Mouse (Mus musculus) erythroblast, embryonic 14.5 days (primary cell): Measurements from ENCODE around the gene Cdk15. TPM values are rescaled to one million over a fixed set of nuclear protein-coding genes. Genes with fewer than 3 reads are reported as not detected.

Experiments used
- H3K27me3 ChIP-seq: 2 replicates; pipeline ENCODE4 v1.6.1; 2012; ENCODE audit warnings: inconsistent platforms; ENCODE audit not compliant: control insufficient read depth
- H3K36me3 ChIP-seq: 2 replicates; pipeline ENCODE4 v1.6.1; 2012; ENCODE audit warnings: mild to moderate bottlenecking, inconsistent platforms; ENCODE audit not compliant: control insufficient read depth
- H3K4me1 ChIP-seq: 2 replicates; pipeline ENCODE4 v1.6.1; 2012; ENCODE audit warnings: inconsistent platforms; ENCODE audit not compliant: control insufficient read depth
- H3K4me3 ChIP-seq: replicated peaks from 2 replicates; pipeline ENCODE3; 2012; ENCODE audit warnings: moderate library complexity, mild to moderate bottlenecking, inconsistent platforms
- H3K9me3 ChIP-seq: 2 replicates; pipeline ENCODE4 v1.6.1; 2012; ENCODE audit warnings: low read length, inconsistent platforms, mixed read lengths; ENCODE audit not compliant: control insufficient read depth
- GATA1 ChIP-seq: IDR thresholded peaks from 2 replicates; pipeline ENCODE4 v1.6.1; 2012; ENCODE audit warnings: low read length, inconsistent platforms, mixed read lengths
- TAL1 ChIP-seq: IDR thresholded peaks from 3 replicates; pipeline ENCODE4 v1.6.1; 2012; ENCODE audit warnings: low read length, inconsistent platforms, mixed read lengths
- polyA plus RNA-seq: library from polyadenylated mRNA; stranded (reverse); fragments of >175 nt; gene quantifications from 2 replicates; pipeline ENCODE4 v1.2.3, GENCODE M21; 2012

Cdk15 gene
- polyA plus RNA-seq, 1 experiment, result not detected

DNA sequence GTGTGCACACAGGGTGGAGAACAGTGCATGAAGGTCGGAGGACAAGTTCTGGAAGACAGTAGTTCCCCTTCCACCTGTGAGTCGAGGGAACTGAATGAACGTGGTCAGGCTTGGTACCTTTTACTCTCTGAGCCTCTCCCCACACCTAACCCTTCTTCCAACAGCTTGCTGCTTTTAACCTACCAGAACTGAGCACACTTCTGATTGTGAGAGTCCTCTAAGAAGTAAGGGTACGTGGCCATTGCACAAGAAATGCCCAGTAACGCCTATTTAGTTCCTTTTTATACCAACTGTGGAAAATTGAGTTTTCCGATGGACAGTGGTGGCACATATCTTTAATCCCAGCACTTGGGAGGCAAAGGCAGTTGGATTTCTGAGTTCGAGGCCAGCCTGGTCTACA, 28.2 kb upstream of the Cdk15 start:
- H3K4me1 ChIP-seq, result peaks cover 2% of the 10 kb centered on the region; the same call in 1 of the 2 replicates
- H3K4me3 ChIP-seq, result no peak overlapping the region
- H3K36me3 ChIP-seq, result peaks cover 11% of the 10 kb centered on the region
- TF ChIP-seq GATA1 (no peak), TAL1 (no peak)
- no peaks in the 10 kb centered on the region for H3K27me3 ChIP-seq
- no peaks in the 10 kb centered on the region for H3K9me3 ChIP-seq

DNA sequence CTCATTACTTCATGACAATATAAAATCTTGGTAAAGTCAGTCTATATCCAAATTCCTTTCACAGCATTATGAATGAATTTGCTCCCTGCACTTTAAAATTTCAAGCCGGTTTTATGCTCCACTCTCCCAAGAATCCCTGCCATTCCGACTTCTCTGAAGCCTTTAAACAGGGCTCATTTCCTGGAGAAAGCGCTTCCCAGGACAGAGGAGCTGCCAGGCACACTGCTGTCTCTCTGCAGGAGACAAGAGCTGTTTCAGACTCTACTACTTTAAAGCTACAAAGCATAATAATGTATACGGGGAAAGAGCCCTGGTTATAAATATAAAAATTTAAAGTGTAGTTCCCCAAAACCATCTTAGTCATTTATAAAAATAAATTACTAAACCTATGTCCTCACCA, 27.5 kb upstream of the Cdk15 start:
- TF ChIP-seq GATA1 (no peak), TAL1 (no peak)
- Histone ChIP-seq H3K9me3 (no peaks in the 10 kb centered on the region), H3K36me3 (peaks cover 10% of the 10 kb centered on the region), H3K27me3 (no peaks in the 10 kb centered on the region), H3K4me3 (no peak overlapping the region), H3K4me1 (peaks cover 2% of the 10 kb centered on the region; the same call in 1 of the 2 replicates)

DNA sequence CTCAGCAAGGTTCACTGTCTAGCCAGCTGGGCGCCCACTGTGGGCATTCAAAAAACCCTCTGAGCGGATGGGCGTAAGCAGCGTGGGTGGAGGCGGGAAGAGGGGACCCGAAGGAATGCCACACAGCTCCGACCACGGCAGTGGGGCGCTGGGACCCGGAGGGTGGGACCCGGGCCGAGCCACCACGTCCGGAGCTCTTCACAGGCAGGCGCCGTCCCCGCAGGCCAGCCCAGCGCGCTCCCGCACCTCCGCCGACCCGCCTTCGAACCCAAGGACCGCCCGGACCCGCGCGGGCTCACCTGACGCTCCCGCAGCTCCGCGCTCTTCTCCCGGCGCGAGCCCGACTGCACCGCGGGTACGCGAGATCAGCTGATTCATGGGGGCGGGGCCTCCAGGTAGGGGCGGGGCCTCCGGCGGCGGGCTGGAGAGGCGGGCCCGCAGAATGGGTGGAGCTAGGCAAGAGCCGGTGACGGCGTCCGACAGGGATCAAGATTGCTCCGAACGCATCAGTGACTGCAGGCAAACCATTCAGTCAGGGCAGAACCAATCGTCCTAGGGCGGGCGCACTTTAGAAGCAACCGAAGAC, 19.8 kb upstream of the Cdk15 start, which contains the start of gene Als2:
Als2 (minus strand) TSS at position 376 of the 586 bp plus-strand sequence.
- H3K36me3 ChIP-seq, result no peaks in the 10 kb centered on the region; the same call in 1 of the 2 replicates
- no peaks in the 10 kb centered on the region for H3K9me3 ChIP-seq
- peak within 1 kb of the TSS; percentile 92 for H3K4me3 ChIP-seq
- no peak for TF ChIP-seq GATA1
- no peak for TF ChIP-seq TAL1
- H3K4me1 ChIP-seq, result peaks cover 39% of the 10 kb centered on the region
- H3K27me3 ChIP-seq, result no peaks in the 10 kb centered on the region

DNA sequence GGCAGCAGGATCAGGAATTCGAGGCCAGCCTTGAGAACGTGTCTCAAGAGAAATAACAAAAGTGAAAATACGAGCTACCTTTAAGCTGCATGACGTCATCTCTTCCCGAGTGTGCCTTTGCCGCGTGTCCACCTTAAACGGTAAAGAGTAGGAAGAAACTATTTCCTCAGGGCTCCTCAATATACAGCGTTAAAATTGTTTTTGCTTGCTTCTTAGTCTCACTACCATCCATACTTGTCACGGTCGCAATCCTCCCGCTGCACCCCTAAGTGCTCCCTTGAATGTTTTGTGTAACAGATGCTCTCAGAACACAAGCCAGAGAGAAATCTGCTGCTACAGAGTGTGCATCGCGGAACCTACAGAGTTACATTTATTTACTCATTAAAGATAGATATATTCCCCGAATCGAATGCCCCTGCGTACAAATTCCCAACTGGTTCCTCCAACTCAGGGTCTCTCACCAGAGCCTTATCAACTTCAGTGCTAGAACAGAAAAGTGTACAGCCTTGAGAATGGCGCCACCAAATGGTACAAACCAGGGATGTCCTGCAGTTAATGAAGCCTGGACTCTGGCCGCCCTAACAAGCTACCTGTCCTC, 19.0 kb upstream of the Cdk15 start:
- Histone ChIP-seq H3K4me1 (peaks cover 39% of the 10 kb centered on the region), H3K36me3 (no peaks in the 10 kb centered on the region; the same call in 1 of the 2 replicates), H3K27me3 (no peaks in the 10 kb centered on the region), H3K4me3 (peak overlapping the region; percentile 92), H3K9me3 (no peaks in the 10 kb centered on the region)
- TF ChIP-seq TAL1 (no peak), GATA1 (no peak)

DNA sequence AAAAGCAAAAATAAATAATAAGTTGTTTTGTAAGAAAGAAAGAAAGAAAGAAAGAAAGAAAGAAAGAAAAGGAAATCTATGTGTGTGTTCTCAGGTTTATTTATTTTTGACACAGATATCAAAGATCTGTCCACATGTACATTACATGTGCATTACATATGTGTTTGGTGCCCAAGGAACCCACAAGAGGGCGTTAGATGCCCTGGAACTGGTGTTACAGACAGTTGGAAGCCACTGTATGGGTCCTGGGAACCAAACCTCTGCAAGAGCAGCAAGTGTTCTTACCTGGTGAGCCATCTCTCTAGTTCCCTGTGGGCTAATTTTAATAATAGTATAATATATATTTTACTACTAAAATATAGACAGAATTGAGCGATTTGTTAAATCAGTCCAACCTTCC, 12.9 kb upstream of the Cdk15 start:
- no peaks in the 10 kb centered on the region for H3K27me3 ChIP-seq
- H3K4me3 ChIP-seq, result no peak overlapping the region
- H3K9me3 ChIP-seq, result no peaks in the 10 kb centered on the region
- no peaks in the 10 kb centered on the region for H3K36me3 ChIP-seq
- TF ChIP-seq TAL1, result no peak
- TF ChIP-seq GATA1, result no peak
- peaks cover 9% of the 10 kb centered on the region for H3K4me1 ChIP-seq

DNA sequence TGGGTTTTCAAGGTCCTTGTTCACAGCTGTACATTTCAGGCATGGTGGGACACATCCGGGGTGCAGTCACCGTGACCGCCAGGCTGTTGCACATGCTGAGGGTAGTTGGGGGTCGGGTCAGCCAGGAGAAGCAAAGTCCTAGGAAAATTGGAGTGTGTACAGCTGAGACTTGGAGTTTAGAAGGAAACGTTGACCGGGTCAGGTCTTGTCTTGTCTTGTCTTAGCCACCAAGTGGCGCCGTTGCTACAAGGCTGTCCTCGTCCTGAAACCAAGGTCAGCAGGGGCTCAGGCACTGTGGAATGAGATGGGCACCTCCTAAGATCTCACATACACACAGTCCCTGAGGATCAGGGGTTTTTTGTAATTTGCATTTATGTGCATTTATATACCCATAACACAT, 9.1 kb upstream of the Cdk15 start:
- H3K4me1 ChIP-seq, result no peaks in the 10 kb centered on the region

DNA sequence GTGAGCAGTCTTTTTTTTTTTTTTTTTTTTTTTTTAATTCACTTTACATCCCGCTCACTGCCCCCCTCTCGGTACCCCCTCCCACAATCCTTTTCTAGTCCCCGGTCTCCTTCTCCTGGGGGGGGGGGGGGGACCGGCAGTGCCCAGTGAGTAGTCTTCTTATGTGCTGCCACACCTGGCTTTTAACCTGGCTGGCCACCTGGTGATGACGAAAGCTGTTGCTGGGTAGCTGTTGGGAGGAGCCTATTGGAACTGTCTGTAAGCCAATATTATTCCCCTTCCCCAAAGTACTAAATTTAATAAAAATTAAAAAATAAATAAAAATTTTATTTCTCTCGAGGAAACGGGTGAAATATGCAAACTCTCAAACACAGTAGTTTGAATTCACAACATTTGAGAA, 3.9 kb upstream of the Cdk15 start:
- TF ChIP-seq TAL1, result no peak
- TF ChIP-seq GATA1, result no peak
- H3K36me3 ChIP-seq, result no peaks in the 10 kb centered on the region
- H3K4me3 ChIP-seq, result no peak overlapping the region
- H3K4me1 ChIP-seq, result no peaks in the 10 kb centered on the region
- H3K9me3 ChIP-seq, result no peaks in the 10 kb centered on the region
- peaks cover 24% of the 10 kb centered on the region for H3K27me3 ChIP-seq

More for the DNA sequence above, 9.1 kb upstream of the Cdk15 start:
- Histone ChIP-seq H3K9me3 (no peaks in the 10 kb centered on the region), H3K27me3 (peaks cover 3% of the 10 kb centered on the region; the same call in 1 of the 2 replicates), H3K4me3 (no peak overlapping the region), H3K36me3 (no peaks in the 10 kb centered on the region)
- no peak for TF ChIP-seq GATA1
- no peak for TF ChIP-seq TAL1

DNA sequence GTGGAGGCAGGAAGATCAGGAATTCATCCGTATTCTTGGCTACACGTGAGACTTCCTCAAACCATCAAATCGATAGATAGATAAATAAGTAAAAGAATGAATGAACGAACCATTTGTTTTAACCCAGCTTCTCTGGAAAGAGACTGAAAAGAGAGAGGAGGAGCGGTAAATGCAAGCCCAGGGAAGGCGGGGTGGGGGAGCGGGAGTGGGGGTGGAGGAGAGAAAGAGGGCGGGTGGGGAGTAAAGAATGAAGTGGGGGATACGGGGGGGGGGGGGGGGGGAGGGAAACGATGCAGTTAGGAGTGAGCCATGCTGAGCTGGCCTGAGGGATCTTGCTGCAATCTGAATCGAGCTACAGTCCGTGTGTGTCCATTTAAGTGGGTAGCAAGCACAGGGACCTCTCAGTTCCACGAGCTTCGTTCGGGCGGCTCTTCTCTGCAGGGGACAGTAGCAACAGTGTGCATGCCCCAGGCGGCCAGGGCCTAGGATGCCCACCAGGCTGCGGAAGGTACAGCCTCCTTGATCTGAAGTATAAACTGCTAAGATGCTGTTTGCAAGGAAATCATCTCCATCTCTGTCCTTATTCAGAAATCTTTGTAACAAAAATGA, 3.3 kb upstream of the Cdk15 start:
- Histone ChIP-seq H3K4me1 (no peaks in the 10 kb centered on the region), H3K27me3 (peaks cover 26% of the 10 kb centered on the region), H3K4me3 (no peak overlapping the region), H3K9me3 (no peaks in the 10 kb centered on the region), H3K36me3 (no peaks in the 10 kb centered on the region)
- no peak for TF ChIP-seq GATA1
- TF ChIP-seq TAL1, result no peak

DNA sequence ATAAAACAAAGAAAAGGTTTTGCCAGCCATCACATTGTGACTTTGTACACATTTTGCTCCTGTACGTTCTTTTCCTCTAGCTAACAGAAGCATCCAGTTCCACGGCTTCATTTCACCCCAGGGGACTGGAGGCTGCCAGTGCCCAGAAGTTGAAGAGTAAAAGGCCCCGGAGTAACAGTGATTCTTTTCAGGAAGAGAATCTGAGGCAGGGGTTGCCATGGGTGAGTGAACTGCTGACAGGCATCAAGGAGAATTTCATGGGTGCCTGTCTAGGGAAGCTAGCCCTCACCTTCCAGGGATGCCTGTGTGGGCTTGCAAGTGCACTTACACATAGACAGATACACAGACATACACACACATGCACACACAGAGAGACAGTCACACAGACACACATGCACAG, 1.0 kb downstream of the Cdk15 start:
- TF ChIP-seq TAL1, result no peak
- TF ChIP-seq GATA1, result no peak
- H3K4me3 ChIP-seq, result no peak overlapping the region
- no peaks in the 10 kb centered on the region for H3K9me3 ChIP-seq
- no peaks in the 10 kb centered on the region for H3K36me3 ChIP-seq
- H3K27me3 ChIP-seq, result peaks cover 22% of the 10 kb centered on the region
- no peaks in the 10 kb centered on the region for H3K4me1 ChIP-seq
